Mouse (Mus musculus): ENCODE results near the gene Pdlim4.
"Not testable (repeated sequence)": the region's sequence is repeated elsewhere in the genome, so short reads cannot be mapped to it uniquely, and the experiment has no call there.

Pdlim4 gene

GRCm38 (mm10) chr11:54060316-54060715 lies 8.5 kb downstream of the Pdlim4 start:
- DNase-seq, result peak; percentile 71

GRCm38 (mm10) chr11:54059526-54059925 lies 9.3 kb downstream of the Pdlim4 start:
- no peak for DNase-seq

- no peak for DNase-seq
Observed at GRCm38 (mm10) chr11:54058643-54059042, 10.2 kb downstream of the Pdlim4 start.

GRCm38 (mm10) chr11:54058056-54058617 lies 10.7 kb downstream of the Pdlim4 start:
- no peak for DNase-seq

GRCm38 (mm10) chr11:54057428-54057827 lies 11.4 kb downstream of the Pdlim4 start:
- no peak for DNase-seq

GRCm38 (mm10) chr11:54056132-54056531 lies 12.7 kb downstream of the Pdlim4 start:
- DNase-seq, result peak; percentile 40

- DNase-seq, result peak; percentile 76
Observed at GRCm38 (mm10) chr11:54054257-54054656, 14.6 kb downstream of the Pdlim4 start.

GRCm38 (mm10) chr11:54053090-54053489 lies 15.7 kb downstream of the Pdlim4 start:
- DNase-seq, result no peak

- no peak for DNase-seq
Observed at GRCm38 (mm10) chr11:54052128-54052527, 16.7 kb downstream of the Pdlim4 start.

GRCm38 (mm10) chr11:54051161-54051560 lies 17.7 kb downstream of the Pdlim4 start:
- DNase-seq, result peak; percentile 80

- DNase-seq, result no peak
Observed at GRCm38 (mm10) chr11:54050205-54050604, 18.6 kb downstream of the Pdlim4 start.

- DNase-seq, result no peak
Observed at GRCm38 (mm10) chr11:54040676-54041075, 28.1 kb downstream of the Pdlim4 start.

- DNase-seq, result not testable (repeated sequence)
Observed at GRCm38 (mm10) chr11:54032872-54033271, 35.9 kb downstream of the Pdlim4 start.

- DNase-seq, result no peak
Observed at GRCm38 (mm10) chr11:54028997-54029396, 39.8 kb downstream of the Pdlim4 start.

GRCm38 (mm10) chr11:54028044-54028951 lies 40.5 kb downstream of the Pdlim4 start, which contains the start of gene Slc22a4:
TSS of gene Slc22a4 (minus strand) at chr11:54028090.
- DNase-seq, result peak; percentile 92

- DNase-seq, result no peak
Observed at GRCm38 (mm10) chr11:54027131-54028043, 41.4 kb downstream of the Pdlim4 start.

- DNase-seq, result no peak
Observed at GRCm38 (mm10) chr11:54026491-54027041, 42.2 kb downstream of the Pdlim4 start.

- peak; percentile 26 for DNase-seq
Observed at GRCm38 (mm10) chr11:54021396-54022093, 47.3 kb downstream of the Pdlim4 start.

- DNase-seq, result no peak
Observed at GRCm38 (mm10) chr11:54018893-54019732, 49.7 kb downstream of the Pdlim4 start.

GRCm38 (mm10) chr11:54017596-54017995 lies 51.2 kb downstream of the Pdlim4 start:
- DNase-seq, result no peak

GRCm38 (mm10) chr11:54016051-54016450 lies 52.8 kb downstream of the Pdlim4 start:
- DNase-seq, result no peak
